Mouse (Mus musculus) NIH3T3 (cell line): ENCODE results near the gene Gde1.

Experiments
- DNase-seq: peaks from one replicate; pipeline ENCODE4 v3.0.0-alpha.2; 2012; ENCODE audit warnings: low read depth

The Gde1 gene

DNA sequence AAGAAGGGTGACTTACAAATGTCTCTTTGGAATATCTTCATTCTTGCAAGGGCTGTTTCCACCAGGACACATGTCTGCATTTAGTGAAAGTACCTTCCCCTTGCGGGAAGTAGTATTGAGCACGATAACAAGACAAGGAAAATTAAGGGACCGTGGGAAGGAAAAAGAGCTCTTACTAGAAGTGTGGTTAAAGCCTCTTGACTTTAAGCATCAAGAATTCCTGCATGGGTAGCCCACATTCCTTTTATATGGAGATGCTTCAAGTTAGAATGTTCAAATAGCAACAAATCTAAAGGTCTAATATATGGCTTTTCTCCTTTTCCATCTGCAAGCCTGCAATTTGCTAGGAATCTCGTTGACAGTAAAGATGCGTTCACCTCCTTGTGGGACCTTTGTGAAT is 910 bp upstream of the Gde1 start:
- DNase-seq = no peak

DNA sequence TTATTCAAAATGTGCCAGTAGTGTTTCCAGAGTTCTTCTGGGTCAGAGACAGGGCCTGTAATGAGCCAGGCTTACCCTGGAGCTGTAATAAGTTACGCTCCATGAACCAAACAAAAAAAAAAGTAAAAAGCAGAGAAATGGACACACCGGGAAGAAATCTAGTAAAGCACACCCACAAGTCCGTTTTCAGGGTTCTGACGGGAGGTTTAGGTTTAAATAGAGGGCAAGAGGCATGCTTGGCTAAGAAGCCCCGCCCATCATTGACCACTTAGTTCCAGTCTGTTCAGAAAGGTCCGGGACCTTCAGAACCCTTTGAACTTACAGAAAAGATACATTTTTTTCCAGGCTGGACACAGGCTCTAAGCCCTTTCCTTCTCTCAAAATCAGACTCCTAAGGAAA is 473 bp upstream of the Gde1 start:
- no peak for DNase-seq

DNA sequence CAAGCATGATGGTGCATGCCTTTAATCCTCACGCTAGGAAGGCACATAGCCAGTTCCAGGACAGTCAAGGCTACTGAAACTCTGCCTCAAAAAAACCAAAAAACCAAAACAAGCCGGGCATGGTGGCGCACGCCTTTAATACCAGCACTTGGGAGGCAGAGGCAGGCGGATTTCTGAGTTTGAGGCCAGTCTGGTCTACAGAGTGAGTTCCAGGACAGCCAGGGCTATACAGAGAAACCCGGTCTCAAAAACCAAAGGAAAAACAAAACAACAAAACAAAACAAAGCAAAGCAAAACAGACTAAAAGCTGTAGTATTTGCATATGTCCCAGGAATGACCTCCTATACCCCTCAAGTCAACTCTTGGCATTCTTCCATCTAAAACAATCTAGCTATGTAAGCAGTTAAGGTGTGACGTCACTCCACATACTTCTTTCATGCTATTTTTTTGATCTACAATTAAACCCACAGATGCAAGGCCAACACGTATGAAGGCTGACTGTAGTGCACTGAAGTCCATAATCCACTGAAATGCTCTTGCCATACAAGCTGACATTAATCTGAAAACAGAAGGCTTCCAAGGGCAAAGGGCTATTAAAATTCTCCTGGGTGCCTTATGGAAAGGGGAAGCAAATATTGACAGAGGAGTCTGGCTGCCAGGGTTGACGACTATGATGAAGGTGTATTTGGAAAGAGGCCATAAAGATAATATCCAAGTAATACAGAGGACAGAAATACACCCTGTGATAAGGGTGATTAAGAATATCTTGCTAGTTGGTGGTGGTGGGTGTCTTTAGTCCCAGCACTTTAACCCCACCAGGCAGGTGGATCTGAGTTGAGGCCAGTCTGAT is 1.4 kb downstream of the Gde1 start:
- DNase-seq = no peak

DNA sequence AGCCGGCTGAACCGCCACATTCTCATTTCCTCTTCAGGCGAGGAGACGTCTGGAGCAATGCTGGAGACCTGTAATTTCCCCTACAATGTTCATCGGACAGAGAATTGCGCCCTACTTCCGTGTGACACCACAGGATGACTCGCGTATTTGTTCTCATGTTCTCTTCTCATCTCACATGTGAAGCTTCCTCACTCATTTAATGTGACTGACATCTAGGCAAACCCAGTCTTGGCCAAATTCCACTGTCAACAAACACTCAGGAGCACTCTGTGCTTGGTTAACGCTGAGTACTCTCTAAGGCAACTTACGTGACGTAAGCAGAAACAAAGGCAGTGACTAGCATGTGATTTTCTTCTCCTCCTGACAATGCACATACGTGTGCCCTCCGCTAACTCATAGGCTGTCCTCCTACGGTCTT is 2.4 kb downstream of the Gde1 start:
- DNase-seq = no peak

DNA sequence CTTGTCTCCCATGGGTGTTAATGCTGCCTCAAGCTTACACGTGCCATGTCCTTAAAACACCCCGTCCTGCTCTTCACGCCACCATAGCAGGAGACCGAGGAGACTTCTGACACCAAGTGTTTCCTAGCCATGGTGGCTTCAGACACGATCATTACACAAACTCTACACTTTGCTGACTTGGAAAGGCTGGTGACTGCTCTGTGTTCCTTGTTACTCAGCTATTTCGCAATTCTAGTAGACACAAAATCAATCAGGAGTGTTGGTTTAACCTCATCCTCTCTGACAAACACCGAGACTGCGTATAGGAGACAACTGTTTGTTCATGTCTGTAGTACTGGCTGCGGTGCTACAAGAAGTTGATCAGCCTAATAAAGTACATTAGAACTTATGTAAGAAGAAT is 6.7 kb downstream of the Gde1 start:
- no peak for DNase-seq

DNA sequence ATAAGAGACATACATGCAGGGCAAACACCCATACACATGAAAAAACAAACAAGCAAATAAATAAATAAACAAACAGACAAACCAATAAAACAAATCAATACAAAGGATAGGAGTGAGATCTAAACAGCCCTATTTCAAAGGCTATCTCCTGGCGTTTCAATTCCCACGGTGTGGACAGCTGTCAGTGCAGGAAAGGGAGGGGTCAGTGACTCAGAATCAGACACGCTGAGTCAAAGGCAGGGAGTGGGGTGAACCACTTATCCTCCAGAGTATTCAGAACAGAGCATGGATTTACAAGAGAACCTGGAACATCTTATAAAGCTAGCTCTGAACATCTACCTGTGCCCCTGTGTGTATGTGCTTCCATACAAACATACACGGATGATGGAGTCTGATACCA is 8.4 kb downstream of the Gde1 start:
- peak; percentile 23 for DNase-seq

DNA sequence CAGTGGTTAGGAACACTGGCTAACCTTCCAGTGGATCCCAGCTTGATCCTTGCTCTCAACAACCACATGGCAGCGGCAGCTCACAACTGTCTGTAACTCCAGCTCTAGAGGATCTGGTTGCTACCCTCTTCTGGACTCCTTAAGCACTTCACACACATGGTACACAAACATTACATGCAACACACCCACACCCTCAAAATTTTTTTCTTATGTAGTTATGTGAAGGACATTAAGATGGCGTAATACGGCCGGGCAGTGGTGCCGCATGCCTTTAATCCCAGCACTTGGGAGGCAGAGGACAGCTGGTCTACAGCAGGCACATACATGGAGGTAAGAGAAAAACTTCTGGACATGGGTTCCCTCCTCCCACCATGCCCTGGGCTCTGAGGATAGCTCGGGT is 9.4 kb downstream of the Gde1 start:
- no peak for DNase-seq

DNA sequence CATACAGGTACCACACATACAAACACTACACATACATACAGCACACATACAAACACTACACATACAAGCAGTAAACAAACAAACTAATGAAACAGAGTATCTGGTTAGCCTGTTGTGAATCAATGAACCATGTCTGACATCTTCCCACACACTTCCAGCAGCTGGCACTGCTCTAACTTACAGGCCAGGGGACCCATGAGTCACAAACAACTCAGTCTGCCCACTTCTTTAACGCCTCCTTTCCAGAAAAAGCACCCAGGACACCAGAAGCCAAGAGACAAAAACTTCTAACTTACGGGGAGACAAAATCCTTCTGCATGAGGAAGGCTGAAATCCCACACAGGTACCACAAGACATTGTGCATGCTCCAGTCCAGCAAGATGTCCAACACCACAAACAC is 14.3 kb downstream of the Gde1 start:
- DNase-seq = no peak

DNA sequence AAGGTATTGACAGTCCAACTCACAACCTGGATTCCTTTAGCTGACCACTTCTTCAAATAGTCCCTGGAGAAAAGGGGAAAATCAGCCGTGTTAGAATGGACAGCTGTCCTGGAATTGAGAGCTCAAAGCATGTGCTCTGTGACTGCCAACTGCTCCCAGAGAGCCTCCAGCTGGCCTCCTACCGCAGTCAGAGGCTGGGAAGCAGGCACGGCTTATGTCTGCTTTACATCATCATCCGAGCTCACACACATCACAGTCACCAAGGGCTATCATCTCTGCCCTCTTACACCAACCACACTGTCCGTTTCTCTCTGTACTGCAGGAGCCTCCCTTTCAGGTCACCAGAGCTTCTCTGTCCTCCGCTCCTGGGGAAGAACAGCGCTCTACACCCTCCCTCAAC is 16.5 kb downstream of the Gde1 start:
- no peak for DNase-seq

DNA sequence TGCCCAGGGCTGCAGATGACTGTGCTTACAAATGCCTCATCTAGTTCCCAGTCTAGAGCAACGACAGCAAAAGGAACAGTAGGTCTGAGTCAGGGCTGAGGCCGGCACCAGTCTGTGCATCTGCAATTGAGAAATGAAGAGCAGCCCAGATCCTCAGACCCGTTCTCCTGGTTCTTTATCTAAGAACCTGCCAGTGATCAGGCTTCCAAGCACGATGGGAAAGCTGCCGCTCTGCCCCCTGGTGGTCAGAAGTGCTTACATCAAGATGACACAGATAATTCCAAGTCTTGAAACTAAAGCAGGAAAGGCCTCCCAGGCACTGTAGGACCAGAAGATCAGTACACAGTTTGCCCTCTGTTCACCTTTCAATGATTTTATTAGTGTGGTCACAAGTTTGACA is 17.4 kb downstream of the Gde1 start:
- DNase-seq = peak; percentile 86

DNA sequence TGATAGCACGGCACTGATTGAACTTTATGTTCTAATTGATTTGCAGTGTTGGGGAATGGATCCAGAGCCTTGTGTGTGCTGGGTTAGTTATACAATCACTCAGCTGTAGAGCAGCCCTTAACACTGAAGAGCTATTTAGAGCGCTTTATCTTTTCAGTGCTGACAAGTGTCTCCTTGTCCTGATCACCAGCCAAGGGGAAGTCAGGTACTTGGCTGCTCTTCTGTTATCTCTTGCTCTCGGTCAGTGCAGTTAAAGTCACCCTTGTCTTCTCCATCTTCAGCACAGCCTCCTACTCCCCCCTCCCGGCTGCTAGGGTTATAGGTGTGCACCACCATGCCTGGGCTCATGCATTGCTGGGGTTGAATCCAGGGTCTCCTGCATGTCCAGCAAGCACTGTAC is 28.8 kb downstream of the Gde1 start:
- no peak for DNase-seq

DNA sequence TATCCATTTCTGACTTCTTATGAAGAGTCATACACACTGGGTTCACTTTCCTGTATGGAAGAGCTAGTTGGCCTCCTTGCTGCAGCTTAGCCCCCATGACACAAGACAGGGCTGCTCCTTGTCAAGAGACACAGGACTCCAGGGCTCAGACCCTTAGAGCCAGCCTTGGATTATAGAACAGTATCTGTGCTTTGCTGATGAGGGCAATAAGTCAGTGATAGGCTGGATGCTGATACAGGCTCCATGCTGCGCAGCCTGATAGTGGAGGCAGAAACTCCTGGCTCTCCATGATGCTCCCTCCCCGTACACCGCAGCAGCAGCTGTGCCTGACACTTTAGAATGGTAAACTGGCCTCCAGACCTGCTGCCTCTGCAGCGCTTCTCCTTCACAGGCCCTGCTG is 35.4 kb downstream of the Gde1 start:
- no peak for DNase-seq

DNA sequence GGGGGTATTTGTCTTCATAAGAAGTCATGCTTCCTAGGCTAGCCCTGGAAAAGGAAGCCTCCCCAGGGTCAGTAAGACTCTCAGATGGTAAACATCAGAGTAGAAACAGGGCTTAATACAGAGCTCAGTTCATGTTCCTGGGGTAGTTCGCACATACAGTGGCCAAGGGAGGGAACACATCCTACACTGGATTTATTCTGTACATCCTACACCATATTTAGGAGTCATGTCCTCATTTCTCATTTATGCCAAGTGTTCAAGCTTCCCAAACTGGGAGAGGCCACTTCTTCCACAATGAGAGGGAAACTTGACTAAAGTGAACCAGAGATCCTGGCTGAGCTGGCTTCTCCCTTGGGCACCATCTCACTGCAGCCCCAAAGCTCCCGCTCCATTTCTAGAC is 37.8 kb downstream of the Gde1 start:
- DNase-seq = no peak

DNA sequence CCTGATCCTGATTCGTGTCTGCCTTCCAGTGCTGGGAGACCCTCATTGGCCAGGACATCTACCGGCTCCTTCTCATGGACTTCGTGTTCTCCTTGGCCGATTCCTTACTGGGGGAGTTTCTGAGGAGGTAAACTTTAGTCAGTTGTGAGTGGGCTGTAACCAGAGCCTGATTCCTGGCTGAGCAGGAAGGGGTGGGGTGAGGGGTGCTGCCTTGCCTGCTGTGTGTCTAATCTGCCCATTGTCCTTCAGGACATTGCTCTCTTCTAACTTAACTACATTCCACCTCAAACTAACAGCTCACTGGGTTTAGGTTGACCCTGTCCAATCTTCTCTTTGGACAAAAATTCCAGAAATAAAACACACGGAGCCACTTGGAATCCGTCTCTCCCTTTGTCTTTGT is 48.8 kb downstream of the Gde1 start:
- no peak for DNase-seq

DNA sequence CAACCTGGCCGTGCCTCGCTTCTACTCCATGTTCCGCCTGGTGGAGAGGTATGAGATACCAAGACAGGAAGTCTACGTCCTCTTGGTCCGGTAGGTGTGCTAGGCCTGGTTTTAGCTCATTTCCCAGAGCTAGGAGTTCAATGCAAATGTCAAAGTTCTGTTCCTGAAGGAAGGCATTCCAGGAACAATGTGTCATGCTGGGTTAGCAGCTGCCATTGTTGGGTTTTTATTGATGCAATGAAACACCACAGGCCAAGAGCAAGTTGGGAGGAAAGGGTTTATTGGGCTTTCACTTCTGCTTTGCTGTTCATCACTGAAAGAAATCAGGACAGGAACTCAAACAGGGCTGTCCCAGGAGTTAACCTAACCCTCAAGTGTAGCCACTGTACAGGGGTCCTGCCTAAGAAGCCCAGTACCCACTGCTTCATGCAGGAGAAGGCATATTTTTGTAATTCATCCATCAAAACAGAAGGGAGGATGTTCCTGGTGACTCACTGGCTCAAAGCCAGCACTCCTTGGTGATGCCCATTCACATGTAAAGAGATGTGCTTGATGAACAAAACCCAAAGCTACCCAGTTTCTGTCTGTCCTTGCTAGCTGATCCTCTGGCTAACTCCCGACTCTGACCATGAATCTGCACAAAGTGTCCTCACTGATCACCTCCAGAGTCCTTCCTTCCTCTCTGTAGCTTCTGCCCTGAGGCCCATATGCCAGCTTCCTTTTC is 52.8 kb downstream of the Gde1 start:
- no peak for DNase-seq

DNA sequence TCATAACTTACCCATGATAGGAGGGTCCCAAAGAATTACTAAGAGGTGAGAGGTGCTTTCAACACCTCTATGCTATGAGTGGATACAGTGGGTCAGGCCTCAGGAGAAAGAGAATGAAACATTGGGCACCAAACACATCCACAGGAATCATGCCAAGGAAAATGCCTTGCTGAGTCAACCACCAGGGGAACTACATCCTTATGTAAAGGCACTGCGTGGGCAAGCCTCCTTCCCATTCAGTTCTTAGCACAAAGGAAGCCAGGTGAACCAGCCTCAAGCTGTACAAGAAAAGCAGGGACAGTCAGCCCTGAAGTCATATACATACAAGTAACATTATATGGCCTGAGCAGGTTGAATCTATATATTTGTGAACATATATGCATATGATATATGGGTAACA is 54.7 kb downstream of the Gde1 start:
- DNase-seq = peak; percentile 13

DNA sequence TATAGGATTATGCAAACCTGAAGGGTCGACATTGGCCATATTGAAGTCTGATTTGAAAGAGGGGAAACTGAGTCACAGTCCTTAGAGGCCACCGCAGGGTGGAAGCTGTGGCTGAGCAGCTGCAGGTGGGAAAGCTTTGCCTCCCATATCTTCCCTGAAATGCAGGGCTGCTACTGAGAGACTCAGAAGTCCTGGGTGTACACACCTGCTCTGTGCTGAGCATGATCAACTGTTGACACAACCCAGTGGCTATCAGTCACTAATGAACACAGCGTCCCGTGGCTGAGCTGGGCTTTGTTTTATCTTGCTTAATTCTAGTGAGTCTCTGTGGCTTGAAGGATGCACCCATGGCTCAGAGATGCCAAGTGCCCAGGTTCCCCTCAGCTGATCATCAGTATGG is 55.5 kb downstream of the Gde1 start:
- no peak for DNase-seq

DNA sequence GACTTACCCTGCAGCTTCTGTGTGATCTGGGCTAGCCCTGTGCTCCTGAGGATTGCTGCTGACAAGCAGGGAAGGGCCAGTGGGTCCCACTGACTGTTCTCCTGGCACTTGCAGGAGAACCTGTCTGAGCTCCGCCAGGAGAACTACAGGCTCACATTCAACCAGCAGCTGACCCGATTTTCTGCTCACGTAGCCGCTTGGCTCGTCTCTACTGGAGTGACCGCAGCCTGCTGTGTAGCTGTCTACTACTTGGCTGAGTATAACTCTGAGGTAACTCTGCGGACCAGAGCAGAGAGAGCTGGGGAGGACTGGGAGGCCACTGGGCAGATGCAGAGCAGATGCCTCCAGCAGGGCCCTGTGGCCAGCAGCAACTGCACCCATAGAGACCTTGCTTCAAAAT is 56.2 kb downstream of the Gde1 start:
- no peak for DNase-seq

DNA sequence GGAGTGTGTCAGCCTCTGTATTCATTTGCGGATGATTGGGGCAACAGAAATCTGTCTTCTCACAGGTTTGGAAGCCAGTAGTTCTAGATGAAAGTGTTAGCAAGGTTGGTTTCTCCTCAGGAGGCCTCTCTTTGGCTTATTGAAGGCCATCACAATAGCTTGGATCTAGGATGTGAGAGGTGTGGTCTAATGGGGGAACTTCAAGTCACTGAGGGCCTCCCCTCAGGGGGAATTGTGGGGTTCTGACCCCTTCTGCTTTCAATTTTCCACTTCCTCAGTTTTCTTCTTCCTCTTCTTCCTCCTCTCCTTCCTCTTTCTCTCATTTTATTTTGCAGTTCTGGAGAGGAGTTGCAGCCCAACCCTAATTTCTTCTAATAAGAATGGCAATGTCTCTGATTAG is 59.3 kb downstream of the Gde1 start:
- no peak for DNase-seq
